Mouse (Mus musculus) brain, embryonic 14.5 days (tissue): ENCODE results near the gene Gm19668.

Experiments
- CTCF ChIP-seq: fragments of 200-500 bp; IDR thresholded peaks from 2 replicates; pipeline ENCODE4 v1.5.1; 2012; ENCODE audit warnings: inconsistent platforms, mild to moderate bottlenecking, moderate library complexity, borderline replicate concordance; ENCODE audit not compliant: insufficient read depth, insufficient read length; ENCODE audit errors: extremely low read depth
- POLR2A ChIP-seq: fragments of 200-500 bp; IDR thresholded peaks from 2 replicates; pipeline ENCODE4 v1.6.1; 2012; ENCODE audit warnings: mild to moderate bottlenecking, inconsistent platforms, borderline replicate concordance; ENCODE audit not compliant: poor library complexity, insufficient read depth, insufficient read length, severe bottlenecking; ENCODE audit errors: extremely low read depth

- TF ChIP-seq POLR2A (no peak), CTCF (no peak)
These were observed at the start of gene Gm19668 for GRCm38 (mm10) chr10:77798921-77799508.
